Mouse (Mus musculus) granulocyte monocyte progenitor cell, adult 5-6 weeks (primary cell): ENCODE data around the gene 9130230L23Rik. TPM values are rescaled to one million over a fixed set of nuclear protein-coding genes. Genes with fewer than 3 reads are reported as not detected.

Experiments
- ATAC-seq: replicated peaks from 2 replicates; pipeline ENCODE4 v1.8.0; 2016; ENCODE audit warnings: mild to moderate bottlenecking, moderate TSS enrichment, inconsistent platforms; ENCODE audit not compliant: poor library complexity, severe bottlenecking
- total RNA-seq, 2 experiments: library from RNA; stranded (forward) in 1 of 2; stranded (reverse) in 1 of 2; fragments of 200-712, 200-1000 nt in 1 of 2; fragments of >200 nt in 1 of 2; fragmentation: Nextera tagmentation in 1 of 2; gene quantifications; 2 replicates each; pipeline ENCODE4 v1.2.3; 2014 to 2017

The 9130230L23Rik gene
- total RNA-seq, 2 experiments from 2014 or later: not detected

- peak; percentile 44; the same call in 1 of the 2 replicates for ATAC-seq
Measured at GRCm38 (mm10) chr5:65956144-65957008, 47.7 kb downstream of the 9130230L23Rik start.

- peak; percentile 64 for ATAC-seq
Measured at GRCm38 (mm10) chr5:65955343-65956143, 48.5 kb downstream of the 9130230L23Rik start.

- ATAC-seq: no peak
Measured at GRCm38 (mm10) chr5:65954130-65955080, 49.7 kb downstream of the 9130230L23Rik start.

GRCm38 (mm10) chr5:65951513-65951909 is 52.6 kb downstream of the 9130230L23Rik start:
- ATAC-seq: no peak

GRCm38 (mm10) chr5:65950679-65951512 is 53.2 kb downstream of the 9130230L23Rik start:
- ATAC-seq: peak; percentile 65

DNA sequence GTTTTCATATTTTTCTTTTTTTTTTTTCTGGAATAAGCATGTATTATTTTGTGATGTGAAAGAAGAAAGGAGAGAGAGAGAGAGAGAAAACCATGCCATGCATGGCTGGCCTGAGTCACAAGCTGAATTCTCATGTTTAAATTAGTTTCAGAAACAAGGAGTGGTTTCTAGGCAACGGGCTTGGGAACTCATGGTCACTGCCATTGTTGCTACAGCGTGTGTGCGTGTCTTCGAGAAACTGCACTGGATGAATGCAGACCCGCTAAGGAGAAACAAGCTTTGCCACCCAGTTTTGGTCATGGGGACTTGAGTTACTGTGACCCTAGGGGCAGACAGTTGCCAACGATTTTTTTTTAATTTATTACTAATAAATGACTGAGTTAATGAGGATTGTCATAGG is 53.8 kb downstream of the 9130230L23Rik start:
- no peak for ATAC-seq

DNA sequence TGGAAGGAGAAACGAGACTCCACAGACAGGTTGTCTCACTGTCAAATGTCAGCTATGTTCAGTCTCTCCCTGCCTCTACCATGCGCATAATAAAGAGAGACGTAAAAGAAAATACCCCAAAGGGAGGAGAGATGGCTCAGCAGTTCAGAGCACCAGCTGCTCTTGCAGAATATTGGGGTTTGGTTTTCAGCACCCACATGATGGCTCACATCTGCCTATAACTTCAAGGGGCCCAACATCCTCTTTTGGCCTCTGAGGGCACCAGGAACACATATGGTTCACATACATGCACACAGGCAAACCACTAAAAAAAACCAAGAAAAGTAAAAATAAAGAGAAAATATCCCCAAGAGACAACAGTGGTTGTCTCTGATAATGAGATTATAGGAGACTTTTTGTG is 54.3 kb downstream of the 9130230L23Rik start:
- 0 out of 2 replicates have a peak, but pooled peaks have one; percentile 30 for ATAC-seq

GRCm38 (mm10) chr5:65941145-65941544 is 62.9 kb downstream of the 9130230L23Rik start:
- no peak for ATAC-seq

DNA sequence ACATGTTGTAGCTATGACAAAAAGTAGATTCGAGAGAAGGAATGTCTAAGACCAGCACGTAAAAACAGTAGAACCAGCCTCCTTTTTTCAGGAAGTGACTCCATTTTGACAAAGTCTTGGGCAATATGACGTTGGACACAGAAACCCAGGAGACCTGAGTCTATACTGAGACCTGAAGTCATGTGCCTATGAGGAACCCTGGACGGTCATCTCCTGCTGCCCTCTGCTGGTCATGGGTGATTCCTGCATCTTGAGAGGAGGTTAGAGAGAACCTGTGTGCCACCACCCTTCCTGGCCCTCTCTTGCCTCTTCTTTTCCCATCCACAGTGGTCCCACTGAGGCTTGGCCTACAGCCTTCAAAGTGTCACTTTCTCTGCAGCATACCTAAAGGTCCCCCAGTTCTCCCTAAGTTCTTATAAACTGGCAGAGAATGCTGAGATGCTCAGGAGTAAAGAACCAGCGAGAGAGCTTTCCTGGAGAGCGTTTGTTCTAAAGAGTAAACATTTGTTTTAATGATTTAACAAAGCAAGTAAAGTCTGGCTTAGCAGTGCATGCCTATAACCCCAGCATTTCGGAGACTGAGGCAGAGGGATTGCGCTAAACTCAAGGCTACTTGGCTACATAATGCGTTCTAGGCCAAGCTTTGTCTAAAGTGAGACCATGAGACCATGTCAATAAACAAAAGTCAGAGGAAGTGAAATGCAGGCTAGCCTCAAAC is 65.9 kb downstream of the 9130230L23Rik start:
- ATAC-seq: peak; percentile 94

- ATAC-seq: peak; percentile 44
Measured at GRCm38 (mm10) chr5:65937011-65937726, 66.9 kb downstream of the 9130230L23Rik start.

- no peak for ATAC-seq
Measured at GRCm38 (mm10) chr5:65934783-65935182, 69.3 kb downstream of the 9130230L23Rik start, which contains the start of gene Chrna9. Gene Chrna9, plus strand, starts transcription at chr5:65934921.

GRCm38 (mm10) chr5:65933764-65934163 is 70.3 kb downstream of the 9130230L23Rik start:
- no peak for ATAC-seq

GRCm38 (mm10) chr5:65933258-65933657 is 70.8 kb downstream of the 9130230L23Rik start:
- no peak for ATAC-seq

DNA sequence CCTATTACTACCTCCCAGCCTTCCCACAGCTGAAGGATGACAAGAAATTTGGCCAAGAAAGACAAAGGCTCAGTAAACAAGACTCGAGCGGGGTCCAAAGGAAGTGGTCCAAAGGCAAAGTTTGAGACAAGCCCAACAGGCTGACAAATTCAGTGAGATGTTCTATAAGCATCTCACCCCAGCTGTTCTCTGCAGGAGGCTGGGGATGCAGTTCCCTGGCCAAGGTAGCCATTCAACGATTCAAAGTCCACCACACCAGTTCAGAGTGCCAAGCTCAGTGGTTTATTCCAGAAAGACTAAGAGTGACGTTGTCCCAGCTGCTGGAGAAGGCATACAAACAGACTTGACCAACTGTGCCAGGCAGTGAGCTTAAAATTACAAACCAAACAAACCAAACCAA is 73.9 kb downstream of the 9130230L23Rik start:
- no peak for ATAC-seq
